Mouse (Mus musculus): Measurements from ENCODE around the gene Fam89a. TPM values are rescaled to one million over a fixed set of nuclear protein-coding genes. Genes with fewer than 3 reads are reported as not detected.

Fam89a gene
- polyA plus RNA-seq, 1 experiment: 1.7 TPM

DNA sequence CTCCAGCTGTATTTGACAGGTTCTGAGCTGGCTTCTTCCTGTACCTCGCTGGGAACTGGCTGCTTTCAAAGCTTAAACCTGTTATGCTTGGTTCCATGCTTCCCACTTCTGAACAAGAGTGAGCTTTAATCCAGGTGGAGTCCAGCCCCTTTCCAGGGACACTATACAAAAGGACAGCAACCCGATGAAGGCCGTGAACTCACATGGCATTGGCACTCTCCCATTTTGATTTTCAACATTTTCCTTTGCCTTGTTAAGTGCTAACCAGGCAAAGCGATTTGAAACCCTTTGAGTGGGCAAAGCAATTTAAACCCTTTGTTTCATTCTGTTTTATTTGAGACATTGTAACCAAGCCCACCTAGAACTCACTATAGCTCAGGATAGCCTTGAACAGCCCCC is 3.2 kb upstream of the Fam89a start:
- DNase-seq (ENCODE audit: extremely low spot score in 1 of 2, low spot score in 1 of 2): no peak

DNA sequence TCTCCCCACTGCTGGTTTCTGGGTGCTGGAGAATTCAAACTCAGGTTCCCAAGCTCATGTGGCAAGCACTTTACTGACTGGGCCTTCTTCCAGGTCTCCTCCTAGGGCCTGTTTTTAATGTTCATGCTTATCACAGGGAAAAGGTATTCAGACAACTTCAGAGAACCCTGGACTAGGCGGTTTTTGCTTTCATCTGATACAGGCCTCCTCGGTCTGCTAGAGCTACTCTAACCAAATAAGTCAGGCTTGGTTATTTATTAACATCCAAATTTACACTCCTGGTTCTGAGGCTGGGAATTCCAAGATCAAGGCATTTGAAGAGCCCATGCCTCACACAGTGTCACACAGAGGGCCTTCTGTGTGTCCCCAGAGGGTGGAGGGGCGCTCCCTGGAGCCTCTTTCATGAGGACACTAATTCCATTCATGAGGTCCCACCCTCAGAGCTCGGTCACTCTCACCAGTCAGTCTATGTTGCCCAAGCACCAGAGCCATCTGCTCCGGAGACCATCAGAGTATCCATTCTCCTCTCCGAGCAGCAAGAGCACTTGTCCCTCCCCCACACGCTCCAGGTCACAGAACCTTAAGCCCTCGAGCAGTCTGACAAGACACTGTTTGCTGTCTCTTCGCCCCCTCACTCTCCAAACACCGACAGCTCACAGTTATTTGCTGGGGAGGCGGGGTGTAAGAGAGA is 2.6 kb upstream of the Fam89a start:
- DNase-seq (ENCODE audit: extremely low spot score in 1 of 2, low spot score in 1 of 2): peak in 1 of 2 experiments; percentile 23

- DNase-seq (ENCODE audit: extremely low spot score in 1 of 2, low spot score in 1 of 2): no peak
These were observed 762 bp upstream of the Fam89a start for GRCm38 (mm10) chr8:124752325-124752862.

DNA sequence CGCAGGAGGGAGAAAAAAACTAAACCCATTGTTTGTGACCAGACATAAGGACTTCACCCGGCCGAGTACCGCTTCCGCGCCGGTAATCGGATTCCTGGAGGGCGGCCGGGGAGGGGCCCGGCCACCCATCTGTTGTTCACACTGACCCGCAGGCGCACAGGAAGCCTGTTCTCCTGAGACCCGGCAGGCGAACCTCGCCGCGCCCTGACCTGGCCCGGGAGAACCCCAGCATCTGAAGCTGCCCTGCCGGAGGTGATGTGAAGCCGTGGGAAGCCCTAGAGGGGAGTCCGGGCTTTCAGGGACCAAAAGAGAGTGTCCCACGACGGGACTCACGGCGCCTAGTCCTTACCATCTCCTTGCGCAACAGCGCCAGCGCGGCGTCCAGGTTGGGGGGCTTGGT is 441 bp downstream of the Fam89a start:
- DNase-seq (ENCODE audit: extremely low spot score in 1 of 2, low spot score in 1 of 2): no peak

DNA sequence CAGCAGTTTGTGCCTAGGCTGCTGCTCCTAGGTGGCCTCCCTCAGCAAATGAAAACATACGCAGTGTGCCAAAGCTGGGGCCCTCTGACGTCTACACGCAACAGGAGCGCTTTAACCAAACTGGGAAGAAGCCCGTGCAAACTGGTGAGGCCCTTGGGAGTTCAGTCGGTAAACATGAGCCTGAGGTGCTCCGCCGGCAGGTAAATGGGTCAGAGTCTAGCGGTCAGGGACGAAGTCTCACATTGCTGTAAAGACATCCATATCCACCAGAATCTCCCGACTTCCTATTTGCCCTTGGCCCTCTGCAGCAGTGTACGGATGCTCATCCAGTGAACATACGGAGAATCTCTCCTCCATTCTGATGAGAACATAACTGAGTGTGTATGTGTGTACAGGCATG is 5.0 kb downstream of the Fam89a start:
- DNase-seq (ENCODE audit: extremely low spot score in 1 of 2, low spot score in 1 of 2): no peak

DNA sequence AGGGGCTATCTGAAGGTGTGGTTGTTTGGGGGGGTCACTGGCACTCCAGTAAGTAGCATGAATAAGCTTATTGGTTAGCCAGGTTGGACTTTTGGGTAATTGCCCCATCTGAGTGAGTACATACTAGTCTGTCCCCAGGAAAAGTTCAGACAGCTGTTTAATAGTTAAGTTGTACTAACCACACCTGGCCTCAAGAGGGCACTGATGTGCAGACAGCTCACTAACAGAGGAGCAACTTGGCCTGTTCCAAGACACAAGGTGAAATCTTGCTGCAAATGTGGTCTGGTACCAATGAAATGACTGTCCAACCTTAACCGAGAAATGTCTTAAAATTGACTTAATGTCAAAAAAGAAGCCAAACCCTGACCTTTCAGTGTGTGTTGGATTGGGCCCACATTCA is 12.4 kb downstream of the Fam89a start:
- DNase-seq (ENCODE audit: extremely low spot score in 1 of 2, low spot score in 1 of 2): peak in 1 of 2 experiments; percentile 33

- DNase-seq (ENCODE audit: extremely low spot score in 1 of 2, low spot score in 1 of 2): no peak
These were observed 16.2 kb downstream of the Fam89a start for GRCm38 (mm10) chr8:124735371-124735911.

DNA sequence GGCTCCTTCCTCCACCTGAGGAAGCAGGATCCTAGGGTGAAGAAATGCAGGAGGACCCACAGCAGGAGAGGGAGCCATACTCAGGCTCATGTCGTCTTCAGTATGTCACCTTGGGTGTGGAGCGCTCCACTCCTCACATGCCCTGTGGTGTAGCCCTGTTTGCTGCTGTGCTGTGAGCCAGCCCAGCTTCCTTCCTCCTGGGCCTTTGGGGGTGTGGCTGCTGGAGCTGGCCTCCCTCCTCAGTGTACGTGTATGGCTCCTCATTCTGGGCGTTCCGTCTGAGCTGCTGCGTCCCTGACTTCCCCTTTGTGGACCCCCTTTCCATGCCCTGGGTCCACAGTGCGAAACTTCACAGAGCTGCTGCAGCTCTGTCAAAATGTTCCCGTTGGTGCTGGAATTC is 18.8 kb downstream of the Fam89a start:
- DNase-seq (ENCODE audit: extremely low spot score in 1 of 2, low spot score in 1 of 2): no peak

GRCm38 (mm10) chr8:124724301-124724700 is 27.3 kb downstream of the Fam89a start:
- no peak for DNase-seq (ENCODE audit: extremely low spot score in 1 of 2, low spot score in 1 of 2)

GRCm38 (mm10) chr8:124721862-124722515 is 29.6 kb downstream of the Fam89a start, which contains the start of the genes Ttc13 and Arv1:
Gene Ttc13, minus strand, starts transcription at chr8:124721983.
Gene Arv1, plus strand, starts transcription at chr8:124722139.
- DNase-seq (ENCODE audit: extremely low spot score in 1 of 2, low spot score in 1 of 2): peak; percentile 95

GRCm38 (mm10) chr8:124720938-124721861 is 30.4 kb downstream of the Fam89a start:
- DNase-seq (ENCODE audit: extremely low spot score in 1 of 2, low spot score in 1 of 2): peak in 1 of 2 experiments; percentile 11

- DNase-seq (ENCODE audit: extremely low spot score in 1 of 2, low spot score in 1 of 2): no peak
These were observed 31.5 kb downstream of the Fam89a start for GRCm38 (mm10) chr8:124720133-124720532.

GRCm38 (mm10) chr8:124715736-124716135 is 35.9 kb downstream of the Fam89a start:
- DNase-seq (ENCODE audit: extremely low spot score in 1 of 2, low spot score in 1 of 2): no peak

DNA sequence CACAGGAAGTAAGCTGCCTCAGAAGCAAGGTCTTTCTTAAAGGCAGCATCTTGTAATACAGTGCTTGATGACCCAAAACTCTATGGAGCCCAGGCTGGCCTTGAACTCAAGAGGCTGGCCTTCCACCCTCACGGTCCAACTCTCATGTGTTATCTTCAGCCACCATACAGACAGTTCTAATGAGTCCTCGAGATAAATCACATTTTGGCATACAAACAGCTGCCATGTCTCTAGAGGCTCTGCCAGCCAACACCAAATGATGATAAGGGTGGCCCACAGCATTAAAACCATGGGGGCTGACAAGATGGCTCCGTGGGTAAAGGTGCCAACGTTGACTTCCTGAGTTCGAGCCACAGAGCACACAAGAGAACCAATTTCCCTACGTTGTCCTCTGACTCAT is 38.4 kb downstream of the Fam89a start:
- no peak for DNase-seq (ENCODE audit: extremely low spot score in 1 of 2, low spot score in 1 of 2)

- DNase-seq (ENCODE audit: extremely low spot score in 1 of 2, low spot score in 1 of 2): no peak
These were observed 45.8 kb downstream of the Fam89a start for GRCm38 (mm10) chr8:124705823-124706222.

DNA sequence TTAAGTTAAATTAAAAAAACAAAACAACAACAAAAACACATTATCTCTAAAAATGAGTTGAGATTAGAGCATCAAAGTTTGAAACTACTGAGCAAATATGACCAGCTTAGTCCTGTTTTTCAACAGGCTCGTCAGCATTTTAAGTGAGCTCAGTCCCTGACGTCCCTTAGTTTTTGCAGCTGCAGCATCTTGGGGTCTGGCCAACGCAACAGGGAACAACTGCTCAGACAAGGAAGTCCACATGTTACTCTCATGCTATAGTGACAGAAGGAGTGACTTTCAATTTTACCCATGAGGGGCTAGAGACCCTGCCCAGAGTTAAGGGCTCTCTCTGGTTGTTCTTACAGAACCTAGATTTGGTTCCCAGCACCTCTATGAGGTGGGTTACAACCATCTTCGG is 47.3 kb downstream of the Fam89a start:
- no peak for DNase-seq (ENCODE audit: extremely low spot score in 1 of 2, low spot score in 1 of 2)

- DNase-seq (ENCODE audit: extremely low spot score in 1 of 2, low spot score in 1 of 2): no peak
These were observed 48.1 kb downstream of the Fam89a start for GRCm38 (mm10) chr8:124703526-124703925.

DNA sequence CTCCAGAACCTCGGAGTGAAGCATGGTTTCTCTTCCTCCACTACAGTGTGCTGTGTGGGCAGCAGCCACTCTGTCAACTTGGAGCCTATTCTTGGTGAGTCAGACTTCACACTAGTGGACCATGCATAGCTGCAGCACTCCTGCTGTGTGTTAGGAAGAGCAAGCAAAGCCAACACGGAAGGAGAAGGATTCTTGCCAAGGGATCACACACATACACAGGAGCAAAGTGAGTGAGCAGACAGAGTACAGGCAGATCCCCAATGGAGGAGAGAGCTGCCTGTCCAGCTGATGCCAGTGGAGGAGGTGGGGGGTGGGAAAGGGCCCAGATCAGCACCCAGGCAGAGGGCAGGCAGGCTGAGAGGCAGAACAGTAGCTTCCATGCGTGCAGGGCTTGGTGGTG is 49.4 kb downstream of the Fam89a start:
- DNase-seq (ENCODE audit: extremely low spot score in 1 of 2, low spot score in 1 of 2): peak in 1 of 2 experiments; percentile 49

- DNase-seq (ENCODE audit: extremely low spot score in 1 of 2, low spot score in 1 of 2): no peak
These were observed 50.6 kb downstream of the Fam89a start for GRCm38 (mm10) chr8:124701023-124701422.

- DNase-seq (ENCODE audit: extremely low spot score in 1 of 2, low spot score in 1 of 2): no peak
These were observed 51.4 kb downstream of the Fam89a start for GRCm38 (mm10) chr8:124700271-124700670.

All from frontal cortex, adult 2 months (tissue).